Mouse (Mus musculus): ENCODE measurements around the gene Etl4. TPM values are rescaled to one million over a fixed set of nuclear protein-coding genes. Genes with fewer than 3 reads are reported as not detected.

The Etl4 gene
- total and polyA plus RNA-seq, 3 experiments = not detected

DNA sequence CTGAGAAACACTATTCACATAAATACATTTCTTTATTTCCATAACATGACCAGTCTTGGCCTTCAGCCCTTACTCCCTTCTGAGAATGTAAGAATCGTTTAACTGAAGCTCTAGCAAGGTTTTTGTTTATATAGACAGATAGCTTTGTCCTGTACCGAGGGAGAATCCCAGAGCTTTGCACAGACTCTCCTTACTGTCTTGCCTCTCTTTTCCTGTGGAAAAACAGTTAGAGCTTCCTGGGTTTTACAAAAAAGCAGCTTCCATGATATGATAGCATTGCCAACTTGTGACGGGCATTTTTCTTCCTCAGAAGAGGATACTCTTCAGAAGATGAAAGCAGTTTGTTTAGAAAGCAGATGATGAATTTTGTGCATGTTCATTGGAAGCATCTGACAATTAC is 541.4 kb downstream of the Etl4 start:
- Histone ChIP-seq H3K4me3 (ENCODE audit: control insufficient read depth in 1 of 2, insufficient read depth in 1 of 2, low read depth in 2 of 2, low read length in 2 of 2) (no peak overlapping the region), H3K4me1 (ENCODE audit: control insufficient read depth in 1 of 2, insufficient read depth in 2 of 2, low read length in 2 of 2) (no peaks in the 10 kb centered on the region), H3K9me3 (replicated peaks; ENCODE audit: insufficient read depth, low read length) (no peaks in the 10 kb centered on the region), H3K27me3 (ENCODE audit: control insufficient read depth in 1 of 2, insufficient read depth in 2 of 2, low read length in 2 of 2) (no peaks in the 10 kb centered on the region), H3K27ac (ENCODE audit: control insufficient read depth, low read depth, low read length) (no peak overlapping the region), H3K79me2 (ENCODE audit: control insufficient read depth, insufficient read depth, low read length, poor library complexity) (no peaks in the 10 kb centered on the region), H3K9ac (ENCODE audit: control insufficient read depth, low read depth, low read length, poor library complexity, severe bottlenecking) (no peak overlapping the region), H3K36me3 (ENCODE audit: control insufficient read depth in 1 of 2, insufficient read depth in 2 of 2, low read length in 2 of 2) (no peaks in the 10 kb centered on the region)
- no peak for TF ChIP-seq USF2 (IDR thresholded peaks at IDR 0.05; ENCODE audit: borderline replicate concordance in 1 of 2, insufficient read depth in 1 of 2, low read depth in 1 of 2, low read length in 2 of 2)
- no peak for TF ChIP-seq HCFC1 (IDR thresholded peaks at IDR 0.05; ENCODE audit: low read depth, low read length)
- no peak for TF ChIP-seq RAD21 (IDR thresholded peaks at IDR 0.05; ENCODE audit: low read depth, low read length)
- TF ChIP-seq POLR2AphosphoS2 (IDR thresholded peaks at IDR 0.05; ENCODE audit: low read length) = no peak
- no peak for TF ChIP-seq ETS1 (IDR thresholded peaks at IDR 0.05; ENCODE audit: low read depth, low read length)
- no peak for TF ChIP-seq NRF1 (IDR thresholded peaks at IDR 0.05; ENCODE audit: insufficient read depth, low read depth, low read length, poor library complexity, severe bottlenecking)
- TF ChIP-seq MYB (IDR thresholded peaks at IDR 0.05; ENCODE audit: low read depth, low read length) = no peak
- no peak for TF ChIP-seq CHD1 (IDR thresholded peaks at IDR 0.05; ENCODE audit: low read depth, low read length)
- TF ChIP-seq POLR2AphosphoS5 (IDR thresholded peaks at IDR 0.05; ENCODE audit: borderline replicate concordance, low read depth, low read length) = no peak
- no peak for TF ChIP-seq MAFK (IDR thresholded peaks at IDR 0.05; ENCODE audit: borderline replicate concordance, low read depth, low read length)
- TF ChIP-seq CTCF (IDR thresholded peaks at IDR 0.05 in 2 of 3, conservative IDR thresholded peaks at IDR 0.05 in 1 of 3; ENCODE audit: control insufficient read depth in 1 of 3, insufficient read depth in 1 of 3, low read depth in 2 of 3, low read length in 3 of 3, poor library complexity in 1 of 3, severe bottlenecking in 1 of 3) = no peak
- no peak for TF ChIP-seq MAZ (IDR thresholded peaks at IDR 0.05; ENCODE audit: low read depth, low read length)
- TF ChIP-seq TBP (IDR thresholded peaks at IDR 0.05; ENCODE audit: low read depth, low read length) = no peak
- no peak for TF ChIP-seq SIN3A (IDR thresholded peaks at IDR 0.05; ENCODE audit: low read length)
- no peak for TF ChIP-seq GATA1 (IDR thresholded peaks at IDR 0.05; ENCODE audit: low read depth, low read length)
- DNase-seq (ENCODE audit: low read depth, low spot score) = no peak

DNA sequence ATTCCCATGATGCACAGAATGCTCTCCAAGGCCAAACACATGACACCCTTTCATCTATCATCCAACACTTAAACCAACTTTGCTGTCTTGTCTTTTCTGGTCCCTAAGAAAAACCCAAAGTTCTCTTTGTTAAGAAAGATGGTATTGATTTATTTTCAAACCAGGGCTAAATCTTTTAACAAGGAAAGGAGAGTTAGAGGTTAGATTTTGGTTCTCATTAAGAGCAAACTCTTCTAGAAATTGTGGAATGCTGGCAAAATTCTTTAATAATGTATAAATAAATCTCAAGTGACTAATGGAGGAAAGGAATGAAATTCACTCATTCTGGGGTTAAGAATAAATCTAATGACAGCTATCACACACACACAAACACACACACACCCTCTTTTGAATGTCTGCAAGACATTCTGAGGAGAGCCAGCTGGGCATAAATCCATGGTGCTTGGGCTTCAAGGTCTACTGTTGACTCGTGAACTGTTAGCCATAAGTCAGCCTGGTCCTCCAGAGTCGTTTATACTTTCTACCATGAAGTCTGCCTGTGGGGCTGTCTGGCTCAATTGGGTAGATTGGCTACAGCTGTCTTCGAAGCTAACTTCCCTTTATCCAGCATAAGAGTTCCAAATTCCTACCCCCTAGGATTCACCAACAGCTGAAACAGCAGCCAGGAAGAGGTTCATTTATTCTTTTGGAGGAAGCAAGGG is 544.1 kb downstream of the Etl4 start:
- Histone ChIP-seq H3K4me1 (ENCODE audit: control insufficient read depth in 1 of 2, insufficient read depth in 2 of 2, low read length in 2 of 2) (no peaks in the 10 kb centered on the region), H3K36me3 (ENCODE audit: control insufficient read depth in 1 of 2, insufficient read depth in 2 of 2, low read length in 2 of 2) (no peaks in the 10 kb centered on the region), H3K79me2 (ENCODE audit: control insufficient read depth, insufficient read depth, low read length, poor library complexity) (no peaks in the 10 kb centered on the region), H3K27ac (ENCODE audit: control insufficient read depth, low read depth, low read length) (no peak overlapping the region), H3K9ac (ENCODE audit: control insufficient read depth, low read depth, low read length, poor library complexity, severe bottlenecking) (no peak overlapping the region), H3K4me3 (ENCODE audit: control insufficient read depth in 1 of 2, insufficient read depth in 1 of 2, low read depth in 2 of 2, low read length in 2 of 2) (no peak overlapping the region), H3K27me3 (ENCODE audit: control insufficient read depth in 1 of 2, insufficient read depth in 2 of 2, low read length in 2 of 2) (no peaks in the 10 kb centered on the region), H3K9me3 (replicated peaks; ENCODE audit: insufficient read depth, low read length) (no peaks in the 10 kb centered on the region)
- TF ChIP-seq CHD2 (IDR thresholded peaks at IDR 0.05; ENCODE audit: low read length) (no peak), UBTF (IDR thresholded peaks at IDR 0.05; ENCODE audit: borderline replicate concordance, insufficient read depth, low read depth, low read length) (no peak), HCFC1 (IDR thresholded peaks at IDR 0.05; ENCODE audit: low read depth, low read length) (no peak), ELF1 (IDR thresholded peaks at IDR 0.05; ENCODE audit: low read depth, low read length) (no peak), MYB (IDR thresholded peaks at IDR 0.05; ENCODE audit: low read depth, low read length) (no peak), CTCF (IDR thresholded peaks at IDR 0.05 in 2 of 3, conservative IDR thresholded peaks at IDR 0.05 in 1 of 3; ENCODE audit: control insufficient read depth in 1 of 3, insufficient read depth in 1 of 3, low read depth in 2 of 3, low read length in 3 of 3, poor library complexity in 1 of 3, severe bottlenecking in 1 of 3) (no peak), USF2 (IDR thresholded peaks at IDR 0.05; ENCODE audit: borderline replicate concordance in 1 of 2, insufficient read depth in 1 of 2, low read depth in 1 of 2, low read length in 2 of 2) (no peak), NELFE (IDR thresholded peaks at IDR 0.05; ENCODE audit: low read depth, low read length) (no peak), TCF12 (IDR thresholded peaks at IDR 0.05; ENCODE audit: low read depth, low read length) (no peak), ETS1 (IDR thresholded peaks at IDR 0.05; ENCODE audit: low read depth, low read length) (no peak)
- DNase-seq (ENCODE audit: low read depth, low spot score) = no peak
